Mouse (Mus musculus) testis, adult 2 months (tissue): ENCODE results near the gene Prdx2. TPM values are rescaled to one million over a fixed set of nuclear protein-coding genes. Genes with fewer than 3 reads are reported as not detected.

ENCODE experiments used
- H3K27ac ChIP-seq: fragments of 200-500 bp; 2 replicates; pipeline ENCODE4 v1.5.1; 2012; ENCODE audit warnings: low read depth, low read length; ENCODE audit not compliant: control insufficient read depth, insufficient read depth
- H3K27me3 ChIP-seq: fragments of 200-500 bp; 2 replicates; pipeline ENCODE4 v1.6.1; 2012; ENCODE audit warnings: mild to moderate bottlenecking, low read length, moderate library complexity; ENCODE audit not compliant: control insufficient read depth, insufficient read depth
- H3K36me3 ChIP-seq: fragments of 200-500 bp; 2 replicates; pipeline ENCODE4 v1.6.1; 2012; ENCODE audit warnings: mild to moderate bottlenecking, low read length; ENCODE audit not compliant: control insufficient read depth, insufficient read depth
- H3K4me1 ChIP-seq: fragments of 200-500 bp; 2 replicates; pipeline ENCODE4 v1.6.1; 2012; ENCODE audit warnings: low read length; ENCODE audit not compliant: control insufficient read depth, insufficient read depth
- H3K4me3 ChIP-seq: fragments of 200-500 bp; 2 replicates; pipeline ENCODE4 v1.5.1; 2012; ENCODE audit warnings: low read depth, mild to moderate bottlenecking, low read length, moderate library complexity, mixed read lengths; ENCODE audit not compliant: control insufficient read depth
- CTCF ChIP-seq: fragments of 200-500 bp; IDR thresholded peaks from 2 replicates; pipeline ENCODE4 v1.5.1; 2012; ENCODE audit warnings: low read depth, mild to moderate bottlenecking, inconsistent platforms, low read length, moderate library complexity; ENCODE audit not compliant: control insufficient read depth, insufficient read depth, insufficient replicate concordance
- POLR2A ChIP-seq: fragments of 200-500 bp; IDR thresholded peaks from 2 replicates; pipeline ENCODE4 v1.6.1; 2012; ENCODE audit warnings: low read depth, mild to moderate bottlenecking, inconsistent platforms, low read length, moderate library complexity; ENCODE audit not compliant: control insufficient read depth
- polyA plus RNA-seq: library from polyadenylated mRNA; depleted of rRNA; stranded (reverse); fragments of >200 nt; gene quantifications from 2 replicates; pipeline ENCODE4 v1.2.3, GENCODE M21; 2012; rRNA removed

Prdx2 gene
- polyA plus RNA-seq, 1 experiment, result 68.5 TPM

DNA sequence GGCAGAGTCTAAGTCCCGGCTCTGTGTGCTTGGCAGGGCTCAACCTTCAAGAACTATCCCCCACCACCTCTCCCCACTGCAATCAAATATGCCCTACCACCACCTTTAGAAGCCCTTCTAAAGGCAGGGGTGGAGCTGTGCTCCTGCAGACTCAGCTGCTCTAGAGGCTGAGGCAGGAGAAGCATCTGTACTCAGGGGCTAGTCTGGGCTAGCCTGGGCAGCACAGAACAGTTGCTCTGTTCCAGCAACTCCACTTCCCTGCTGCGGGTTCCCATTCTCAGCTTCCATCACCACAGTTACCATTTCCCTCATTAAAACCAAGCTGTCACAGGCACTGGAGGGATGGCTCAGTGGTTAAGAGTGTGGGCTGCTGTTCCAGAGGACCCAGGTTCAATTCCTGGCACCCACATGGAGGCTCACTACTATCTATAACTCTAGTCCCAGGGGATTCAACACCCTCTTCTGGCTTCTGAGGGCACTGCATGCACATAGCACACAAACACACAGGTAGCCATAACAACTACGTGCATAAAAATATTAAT is 52.2 kb downstream of the Prdx2 start:
- H3K4me1 ChIP-seq, result peaks cover 2% of the 10 kb centered on the region
- H3K27ac ChIP-seq, result no peak overlapping the region
- no peak overlapping the region for H3K4me3 ChIP-seq
- no peaks in the 10 kb centered on the region for H3K36me3 ChIP-seq
- H3K27me3 ChIP-seq, result no peaks in the 10 kb centered on the region
- no peak for TF ChIP-seq POLR2A
- TF ChIP-seq CTCF, result no peak

DNA sequence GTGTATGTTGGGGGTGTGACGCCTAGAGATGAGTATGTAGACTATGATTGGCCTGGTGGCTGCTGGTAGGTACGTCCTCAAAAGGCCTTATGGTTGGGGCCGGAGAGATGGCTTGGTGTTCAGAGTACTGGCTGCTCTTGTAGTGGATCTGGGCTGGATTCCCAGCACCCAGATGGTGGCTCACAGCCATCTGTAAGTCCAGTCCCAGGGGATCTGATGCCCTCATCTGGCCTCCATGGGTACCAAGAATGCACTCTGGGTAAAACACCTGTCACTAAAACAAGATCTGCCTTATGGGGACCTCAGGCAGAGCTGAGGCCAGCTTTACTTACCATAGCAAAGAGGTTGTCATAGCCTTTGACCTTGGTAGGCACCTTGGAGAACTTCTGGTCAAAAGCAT is 54.5 kb downstream of the Prdx2 start:
- H3K4me1 ChIP-seq, result peaks cover 2% of the 10 kb centered on the region
- TF ChIP-seq CTCF, result no peak
- no peak for TF ChIP-seq POLR2A
- H3K36me3 ChIP-seq, result no peaks in the 10 kb centered on the region
- H3K27me3 ChIP-seq, result no peaks in the 10 kb centered on the region
- peak overlapping the region; percentile 99 for H3K4me3 ChIP-seq
- H3K27ac ChIP-seq, result no peak overlapping the region

Other genes starting within 250 kb of the Prdx2 start
- 0.32 TPM in 2 replicates for gene G430095P16Rik, start 246.6 kb upstream of the Prdx2 start, polyA plus RNA-seq
- 4.3 and 5.0 TPM in 2 replicates for gene Nfix, start 169.2 kb upstream of the Prdx2 start, polyA plus RNA-seq
- gene Dand5, start 146.8 kb upstream of the Prdx2 start, polyA plus RNA-seq, result 27.1 and 29.7 TPM in 2 replicates
- gene Gadd45gip1, start 138.1 kb upstream of the Prdx2 start, polyA plus RNA-seq, result 9.4 and 12.0 TPM in 2 replicates
- gene Rad23a, start 128.9 kb upstream of the Prdx2 start, polyA plus RNA-seq, result 106 and 110 TPM in 2 replicates
- 318 and 384 TPM in 2 replicates for gene Calr, start 122.7 kb upstream of the Prdx2 start, polyA plus RNA-seq
- 50.4 and 55.7 TPM in 2 replicates for gene Farsa, start 112.6 kb upstream of the Prdx2 start, polyA plus RNA-seq
- gene Syce2, start 97.5 kb upstream of the Prdx2 start, polyA plus RNA-seq, result 101 and 138 TPM in 2 replicates
- 8.1 and 10.5 TPM in 2 replicates for gene Gcdh, start 75.7 kb upstream of the Prdx2 start, polyA plus RNA-seq
- 0.36 and 0.48 TPM in 2 replicates for gene Klf1, start 67.7 kb upstream of the Prdx2 start, polyA plus RNA-seq
- gene Dnase2a, start 61.0 kb upstream of the Prdx2 start, polyA plus RNA-seq, result 1.6 and 2.1 TPM in 2 replicates
- gene Mast1, start 32.2 kb upstream of the Prdx2 start, polyA plus RNA-seq, result 1.5 and 1.6 TPM in 2 replicates
- 0.30 and 0.32 TPM in 2 replicates for gene Rtbdn, start 22.6 kb upstream of the Prdx2 start, polyA plus RNA-seq
- 477 and 542 TPM in 2 replicates for gene Gm49661, start 154 bp upstream of the Prdx2 start, polyA plus RNA-seq
- gene Rnaseh2a, start 180 bp downstream of the Prdx2 start, polyA plus RNA-seq, result 1,424 and 1,585 TPM in 2 replicates
- gene Junb, start 9.1 kb downstream of the Prdx2 start, polyA plus RNA-seq, result 5.7 and 9.3 TPM in 2 replicates
- 55.4 and 62.0 TPM in 2 replicates for gene Hook2, start 21.0 kb downstream of the Prdx2 start, polyA plus RNA-seq
- gene Best2, start 44.9 kb downstream of the Prdx2 start, polyA plus RNA-seq, result 0.08 TPM in 1 of 2 replicates, not detected in the other
- 203 and 208 TPM in 2 replicates for gene Asna1, start 55.7 kb downstream of the Prdx2 start, polyA plus RNA-seq
- gene Trir, start 57.2 kb downstream of the Prdx2 start, polyA plus RNA-seq, result 82.1 and 88.6 TPM in 2 replicates
- gene Tnpo2, start 67.3 kb downstream of the Prdx2 start, polyA plus RNA-seq, result 44.7 and 44.9 TPM in 2 replicates
- gene Fbxw9, start 90.5 kb downstream of the Prdx2 start, polyA plus RNA-seq, result 83.8 and 91.5 TPM in 2 replicates
- gene Gm5741, start 98.4 kb downstream of the Prdx2 start, polyA plus RNA-seq, result not detected in 2 replicates
- gene Dhps, start 102.2 kb downstream of the Prdx2 start, polyA plus RNA-seq, result 20.0 and 22.2 TPM in 2 replicates
- 32.1 and 32.6 TPM in 2 replicates for gene Wdr83os, start 111.2 kb downstream of the Prdx2 start, polyA plus RNA-seq
- 21.1 and 21.4 TPM in 2 replicates for gene Wdr83, start 111.7 kb downstream of the Prdx2 start, polyA plus RNA-seq
- 19.3 and 19.6 TPM in 2 replicates for gene Man2b1, start 113.7 kb downstream of the Prdx2 start, polyA plus RNA-seq
- 0.21 and 0.24 TPM in 2 replicates for gene Zfp791, start 153.5 kb downstream of the Prdx2 start, polyA plus RNA-seq
- gene Cks1brt, start 182.3 kb downstream of the Prdx2 start, polyA plus RNA-seq, result not detected in 2 replicates